Mouse (Mus musculus) embryonic facial prominence, embryonic 13.5 days (tissue): ENCODE data around the gene Npr2. TPM values are rescaled to one million over a fixed set of nuclear protein-coding genes. Genes with fewer than 3 reads are reported as not detected.

Experiments used
- ATAC-seq: fragments of 200-750 bp; cut with Nextera tagmentation; 2 replicates; pipeline ENCODE4 v1.8.0; 2017; ENCODE audit warnings: low read depth; ENCODE audit not compliant: insufficient number of reproducible peaks, insufficient read depth, low FRiP score, low TSS enrichment
- H3K27ac ChIP-seq: fragments of 300-500 bp; sonication (generic); 2 replicates; pipeline ENCODE4 v1.5.1; 2015; ENCODE audit warnings: moderate library complexity, mild to moderate bottlenecking, inconsistent platforms
- H3K27me3 ChIP-seq: fragments of 300-500 bp; sonication (generic); 2 replicates; pipeline ENCODE4 v1.6.1; 2015; ENCODE audit warnings: mild to moderate bottlenecking, inconsistent platforms
- H3K36me3 ChIP-seq: fragments of 300-500 bp; sonication (generic); 2 replicates; pipeline ENCODE4 v1.6.1; 2015; ENCODE audit warnings: mild to moderate bottlenecking, inconsistent platforms
- H3K4me1 ChIP-seq: fragments of 300-500 bp; sonication (generic); 2 replicates; pipeline ENCODE4 v1.6.1; 2015; ENCODE audit warnings: inconsistent platforms
- H3K4me2 ChIP-seq: fragments of 300-500 bp; sonication (generic); 2 replicates; pipeline ENCODE4 v1.6.1; 2015; ENCODE audit warnings: moderate library complexity, mild to moderate bottlenecking, inconsistent platforms
- H3K4me3 ChIP-seq: fragments of 300-500 bp; sonication (generic); 2 replicates; pipeline ENCODE4 v1.5.1; 2015; ENCODE audit warnings: mild to moderate bottlenecking, inconsistent platforms
- H3K9ac ChIP-seq: fragments of 300-500 bp; sonication (generic); 2 replicates; pipeline ENCODE4 v1.6.1; 2015; ENCODE audit warnings: mild to moderate bottlenecking, inconsistent platforms
- H3K9me3 ChIP-seq: fragments of 300-500 bp; sonication (generic); 2 replicates; pipeline ENCODE4 v1.6.1; 2016; ENCODE audit warnings: inconsistent platforms
- WGBS: fragments of 180-500 bp; shearing (Covaris S2); methylation state at CpG from one replicate; pipeline ENCODE4 v1.1.7; 2015; ENCODE audit warnings: mixed read lengths; 5-methylcytosine and 5-hydroxymethylcytosine counted together
- polyA plus RNA-seq: library from polyadenylated mRNA; unstranded; fragments of >200 nt; fragmentation: Nextera tagmentation; extraction: Ambion mirVana; gene quantifications from 2 replicates; pipeline ENCODE4 v1.2.1, GENCODE M21; 2015

Npr2 gene
- polyA plus RNA-seq, 1 experiment from 2014 or later, result 18.2 TPM

GRCm38 (mm10) chr4:43653161-43654015 lies 21.7 kb downstream of the Npr2 start, which contains the start of gene Spag8:
Spag8 (minus strand) TSS chr4:43653594.
- Histone ChIP-seq H3K27ac (no peak within 1 kb of the TSS), H3K36me3 (peaks cover 28% of the 10 kb centered on the region), H3K9ac (peak within 1 kb of the TSS; percentile 54), H3K4me2 (peak within 1 kb of the TSS; percentile 54), H3K4me3 (peak within 1 kb of the TSS; percentile 32), H3K27me3 (no peaks in the 10 kb centered on the region), H3K4me1 (peaks cover 15% of the 10 kb centered on the region), H3K9me3 (0 out of 2 replicates have a peak, but pooled peaks cover 7% of the 10 kb centered on the region)
- WGBS, result 13% methylated on average over 24 of the region's 24 CpGs
- ATAC-seq, result no peak

- Histone ChIP-seq H3K27ac (peak overlapping the region; percentile 87), H3K4me1 (peaks cover 15% of the 10 kb centered on the region), H3K9me3 (no peaks in the 10 kb centered on the region), H3K4me3 (peak overlapping the region; percentile 79), H3K36me3 (peaks cover 8% of the 10 kb centered on the region), H3K4me2 (peak overlapping the region; percentile 88), H3K9ac (peak overlapping the region; percentile 92), H3K27me3 (peaks cover 12% of the 10 kb centered on the region; the same call in 1 of the 2 replicates)
- ATAC-seq, result no peak; the same call in none of the 2 replicates
- WGBS, result 6% methylated on average over 24 of the region's 34 CpGs
These were observed 24.1 kb downstream of the Npr2 start for GRCm38 (mm10) chr4:43655656-43656338.

DNA sequence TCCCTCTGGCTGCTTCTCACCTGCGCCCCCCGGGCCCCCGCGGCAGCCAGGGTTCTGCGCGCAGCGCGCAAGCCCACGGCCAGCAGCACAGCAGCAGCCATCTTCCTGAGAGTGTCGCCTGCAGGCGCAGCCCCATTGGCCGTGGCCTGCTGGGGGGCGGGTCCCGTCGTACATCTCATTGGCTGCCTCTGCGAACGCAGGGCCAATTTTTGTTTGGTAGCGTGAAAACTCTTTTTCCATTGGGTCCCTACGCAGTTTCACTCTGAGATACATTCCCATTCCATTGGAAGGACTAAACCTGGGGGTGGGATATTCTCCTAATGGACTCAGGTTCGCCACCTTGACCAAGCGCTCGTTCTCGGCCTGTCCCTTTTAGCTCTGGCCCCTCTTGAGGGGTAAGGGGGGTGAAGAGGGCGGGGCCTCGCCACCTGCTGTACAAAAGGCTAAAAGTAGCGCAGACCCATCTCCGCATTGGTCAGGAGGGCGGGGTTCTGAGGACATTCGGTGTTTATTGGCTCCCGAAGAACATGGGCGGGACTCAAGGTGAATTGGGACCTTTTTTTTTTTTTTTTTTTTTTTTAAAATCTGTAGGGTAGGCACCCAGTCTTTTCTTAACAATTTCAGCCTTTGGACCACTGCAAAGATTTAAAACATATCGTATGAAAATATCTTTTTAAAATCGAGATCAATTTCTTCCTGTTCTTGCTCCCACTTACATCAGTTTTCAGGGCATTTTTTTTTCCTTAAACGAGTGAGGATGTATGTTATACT lies 24.8 kb downstream of the Npr2 start, which contains the start of gene Hint2:
Hint2 (minus strand) TSS at position 128 of the 771 bp plus-strand sequence.
- peaks cover 2% of the 10 kb centered on the region for H3K36me3 ChIP-seq
- peak within 1 kb of the TSS; percentile 92 for H3K9ac ChIP-seq
- no peaks in the 10 kb centered on the region for H3K9me3 ChIP-seq
- WGBS, result 1% methylated on average over 31 of the region's 34 CpGs
- peak within 1 kb of the TSS; percentile 79 for H3K4me3 ChIP-seq
- peak within 1 kb of the TSS; percentile 88 for H3K4me2 ChIP-seq
- H3K27me3 ChIP-seq, result peaks cover 19% of the 10 kb centered on the region
- ATAC-seq, result peak; percentile 94
- H3K27ac ChIP-seq, result peak within 1 kb of the TSS; percentile 87
- H3K4me1 ChIP-seq, result peaks cover 15% of the 10 kb centered on the region

GRCm38 (mm10) chr4:43657146-43657545 lies 25.4 kb downstream of the Npr2 start:
- H3K27me3 ChIP-seq, result peaks cover 26% of the 10 kb centered on the region
- no peak overlapping the region for H3K9ac ChIP-seq
- WGBS, result 64% methylated on average over 4 of the region's 4 CpGs
- no peaks in the 10 kb centered on the region for H3K36me3 ChIP-seq
- H3K4me3 ChIP-seq, result peak overlapping the region; percentile 79
- ATAC-seq, result no peak
- no peaks in the 10 kb centered on the region for H3K9me3 ChIP-seq
- H3K4me1 ChIP-seq, result peaks cover 15% of the 10 kb centered on the region
- H3K27ac ChIP-seq, result no peak overlapping the region
- H3K4me2 ChIP-seq, result peak overlapping the region; percentile 88

DNA sequence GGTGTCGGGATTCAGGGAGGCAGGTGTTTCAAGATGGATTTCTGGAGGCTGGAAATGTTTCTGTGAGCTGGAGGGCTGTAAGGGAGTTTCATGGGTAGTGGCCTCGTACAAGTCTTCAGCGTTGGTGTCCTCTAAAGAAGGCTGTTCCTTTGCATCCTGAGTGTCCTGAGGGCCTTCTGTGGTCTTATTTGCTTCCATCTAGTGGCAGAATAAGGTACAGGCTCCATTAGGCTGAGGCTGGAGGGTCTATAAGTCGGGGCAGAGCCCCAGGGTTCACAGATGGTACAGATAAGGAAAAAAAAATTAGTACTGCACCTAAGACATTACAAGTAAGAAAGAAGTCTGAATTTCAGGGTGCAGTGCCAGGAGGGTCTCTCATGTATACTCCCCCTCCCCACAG lies 34.7 kb downstream of the Npr2 start:
- Histone ChIP-seq H3K27me3 (peaks cover 39% of the 10 kb centered on the region), H3K4me2 (no peak overlapping the region), H3K27ac (no peak overlapping the region), H3K4me3 (no peak overlapping the region), H3K9me3 (no peaks in the 10 kb centered on the region), H3K9ac (no peak overlapping the region), H3K4me1 (peaks cover 26% of the 10 kb centered on the region), H3K36me3 (no peaks in the 10 kb centered on the region)
- whole genome bisulfite sequencing, result 22% methylated on average over 4 of the region's 4 CpGs
- ATAC-seq, result no peak

DNA sequence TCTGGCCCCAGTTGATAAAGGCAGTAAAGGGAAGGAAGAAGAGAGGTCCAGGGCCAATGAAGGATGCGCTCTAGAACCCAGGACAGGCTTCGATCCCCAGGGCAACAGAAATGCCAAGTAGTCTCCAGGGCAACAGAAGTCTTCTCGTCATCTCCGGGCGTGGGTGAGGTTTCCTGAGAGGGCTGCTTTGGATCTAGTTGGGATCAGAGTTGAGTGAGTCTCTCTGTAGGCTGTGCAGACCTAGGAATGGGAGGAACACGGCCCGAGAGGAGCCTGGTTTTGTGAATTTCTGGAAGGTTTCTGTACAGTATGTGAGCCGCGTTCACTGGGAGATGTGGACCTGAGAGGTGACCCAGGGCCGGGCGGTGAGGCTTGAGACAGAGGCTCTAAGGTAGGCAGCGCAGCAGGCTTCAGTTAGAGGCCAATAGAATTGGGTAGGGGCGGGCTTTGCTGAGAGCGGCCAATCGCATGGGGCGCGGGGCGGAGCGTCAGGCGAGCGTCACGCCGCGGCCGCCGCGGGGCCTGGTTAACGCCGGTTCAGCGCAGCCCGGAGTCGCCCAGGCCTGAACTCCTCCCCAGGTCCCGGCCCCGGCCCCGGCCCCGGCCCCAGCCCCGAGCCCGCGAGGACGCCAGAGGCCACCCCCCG lies 37.2 kb downstream of the Npr2 start, which contains the start of the genes Tmem8b and Fam221b:
Tmem8b (plus strand) TSS at position 190 of the 646 bp plus-strand sequence.
Fam221b (minus strand) TSS at position 364 of the 646 bp plus-strand sequence.
- Histone ChIP-seq H3K27ac (peak within 1 kb of the TSS; percentile 55; the same call in 1 of the 2 replicates), H3K36me3 (peaks cover under 1% of the 10 kb centered on the region; the same call in 1 of the 2 replicates), H3K9ac (peak within 1 kb of the TSS; percentile 90), H3K4me2 (peak within 1 kb of the TSS; percentile 90), H3K4me3 (peak within 1 kb of the TSS; percentile 77), H3K27me3 (peaks cover 19% of the 10 kb centered on the region), H3K9me3 (no peaks in the 10 kb centered on the region), H3K4me1 (peaks cover 36% of the 10 kb centered on the region)
- 1% methylated on average over 35 of the region's 41 CpGs for WGBS
- peak; percentile 92 for ATAC-seq

GRCm38 (mm10) chr4:43669428-43669794 lies 37.7 kb downstream of the Npr2 start:
- Histone ChIP-seq H3K4me1 (peaks cover 36% of the 10 kb centered on the region), H3K9ac (peak overlapping the region; percentile 90), H3K9me3 (no peaks in the 10 kb centered on the region), H3K36me3 (peaks cover 6% of the 10 kb centered on the region), H3K27me3 (peaks cover 19% of the 10 kb centered on the region), H3K4me3 (peak overlapping the region; percentile 77), H3K4me2 (peak overlapping the region; percentile 90), H3K27ac (peak overlapping the region; percentile 55; the same call in 1 of the 2 replicates)
- WGBS, result 0% methylated on average over 13 of the region's 25 CpGs
- ATAC-seq, result peak; percentile 70

GRCm38 (mm10) chr4:43672070-43672469 lies 40.3 kb downstream of the Npr2 start:
- Histone ChIP-seq H3K27me3 (no peaks in the 10 kb centered on the region), H3K4me3 (no peak overlapping the region), H3K36me3 (peaks cover 32% of the 10 kb centered on the region), H3K9me3 (no peaks in the 10 kb centered on the region), H3K27ac (no peak overlapping the region), H3K9ac (no peak overlapping the region), H3K4me1 (peaks cover 36% of the 10 kb centered on the region), H3K4me2 (no peak overlapping the region)
- WGBS, result 10% methylated on average over 2 of the region's 2 CpGs
- no peak for ATAC-seq

GRCm38 (mm10) chr4:43673703-43674102 lies 42.0 kb downstream of the Npr2 start:
- H3K9me3 ChIP-seq, result no peaks in the 10 kb centered on the region
- no peak overlapping the region for H3K4me3 ChIP-seq
- no peak overlapping the region for H3K4me2 ChIP-seq
- H3K27me3 ChIP-seq, result no peaks in the 10 kb centered on the region
- WGBS, result 76% methylated on average over 8 of the region's 8 CpGs
- H3K27ac ChIP-seq, result no peak overlapping the region
- H3K9ac ChIP-seq, result no peak overlapping the region
- H3K4me1 ChIP-seq, result peaks cover 30% of the 10 kb centered on the region
- H3K36me3 ChIP-seq, result peaks cover 44% of the 10 kb centered on the region
- no peak for ATAC-seq

GRCm38 (mm10) chr4:43674974-43675373 lies 43.2 kb downstream of the Npr2 start:
- Histone ChIP-seq H3K9ac (no peak overlapping the region), H3K36me3 (peaks cover 53% of the 10 kb centered on the region), H3K4me1 (peaks cover 24% of the 10 kb centered on the region), H3K4me3 (no peak overlapping the region), H3K9me3 (no peaks in the 10 kb centered on the region), H3K4me2 (no peak overlapping the region), H3K27ac (no peak overlapping the region), H3K27me3 (no peaks in the 10 kb centered on the region)
- WGBS, result 77% methylated on average over 5 of the region's 5 CpGs
- ATAC-seq, result no peak
